Mouse (Mus musculus) lung, adult 2 months (tissue): ENCODE data around the gene Gemin5.
A peak's percentile ranks its signal among the peaks of the same experiment; 100 is the strongest.
"Not testable (repeated sequence)": the region's sequence is repeated elsewhere in the genome, so short reads cannot be mapped to it uniquely, and the experiment has no call there.

Source experiments
- CTCF ChIP-seq: fragments of 200-500 bp; IDR thresholded peaks from 2 replicates; pipeline ENCODE4 v1.5.1; 2011; ENCODE audit warnings: mild to moderate bottlenecking, low read length, control low read depth; ENCODE audit not compliant: insufficient read depth
- POLR2A ChIP-seq: fragments of 200-500 bp; IDR thresholded peaks from 2 replicates; pipeline ENCODE4 v1.6.1; 2011; ENCODE audit warnings: low read depth, mild to moderate bottlenecking, control low read depth, low read length, borderline replicate concordance; ENCODE audit errors: extremely low read depth

DNA sequence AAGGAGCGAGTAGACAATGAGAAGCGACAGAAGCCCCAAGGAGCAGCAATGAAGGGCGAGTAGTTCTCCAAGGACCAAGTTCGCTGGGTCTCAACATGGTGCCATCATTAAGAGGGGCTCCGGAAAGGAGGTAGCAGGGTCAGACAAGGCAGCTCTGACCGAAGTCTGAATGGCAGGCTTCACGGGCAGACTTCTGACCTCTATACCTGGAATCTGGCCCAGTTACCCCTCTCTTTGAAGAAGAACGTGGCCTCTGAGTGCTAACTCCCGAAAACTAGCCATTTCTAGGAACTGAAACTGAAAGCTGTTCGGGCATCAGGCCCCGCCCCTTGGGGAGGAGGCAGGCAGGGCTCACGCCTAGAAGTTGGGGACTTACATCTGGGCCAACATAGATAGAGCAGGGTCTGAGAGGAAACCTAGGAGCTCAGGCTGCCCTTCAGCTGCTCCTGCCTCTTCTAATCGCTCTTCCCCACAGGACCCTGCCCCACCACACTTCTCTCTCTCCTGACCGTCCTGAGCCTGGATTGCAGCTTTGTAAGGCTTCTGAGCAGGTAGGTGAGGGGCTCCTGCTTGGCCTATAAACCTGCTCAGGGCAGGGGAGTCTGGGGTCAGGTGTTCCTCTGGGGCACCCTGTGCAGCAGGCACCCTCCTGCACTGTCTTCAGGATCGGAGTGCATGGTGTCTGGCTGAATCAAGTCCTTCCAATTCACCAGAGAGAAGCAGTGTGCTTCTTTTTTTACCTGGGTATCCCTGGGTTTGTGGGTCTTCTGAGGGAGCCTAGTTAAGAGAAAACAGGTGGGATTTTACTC, 31.1 kb upstream of the Gemin5 start, which contains the start of the genes Igtp and Irgm2:
- TF ChIP-seq CTCF = not testable (repeated sequence)
- TF ChIP-seq POLR2A = peak; percentile 42; the same call in 1 of the 2 replicates
